Mouse (Mus musculus): ENCODE results near the gene Fut1.

Fut1 gene

GRCm38 (mm10) chr7:45667761-45668160 is 50.7 kb downstream of the Fut1 start:
- no peak for DNase-seq (ENCODE audit: low read depth in 1 of 2, low spot score in 2 of 2)

GRCm38 (mm10) chr7:45668921-45669320 is 51.8 kb downstream of the Fut1 start:
- DNase-seq (ENCODE audit: low read depth in 1 of 2, low spot score in 2 of 2) = no peak

All from monocyte, adult 2 months (primary cell).